Mouse (Mus musculus) inflammation-experienced regulatory T-cells, adult 6 months (primary cell): Measurements from ENCODE around the gene Add3. TPM values are rescaled to one million over a fixed set of nuclear protein-coding genes. Genes with fewer than 3 reads are reported as not detected.
"Not testable (repeated sequence)": the region's sequence is repeated elsewhere in the genome, so short reads cannot be mapped to it uniquely, and the experiment has no call there.

ENCODE experiments used
- ATAC-seq: one replicate; pipeline ENCODE4 v1.8.0; 2017
- polyA plus RNA-seq, 3 experiments: library from polyadenylated mRNA; unstranded; fragments of 100-300 nt; shearing (Covaris generic); gene quantifications; one replicate each; pipeline ENCODE4 v1.2.1; 2017

Gene Add3
- polyA plus RNA-seq, 3 experiments from 2014 or later, result 100 to 138 (median 112) TPM

DNA sequence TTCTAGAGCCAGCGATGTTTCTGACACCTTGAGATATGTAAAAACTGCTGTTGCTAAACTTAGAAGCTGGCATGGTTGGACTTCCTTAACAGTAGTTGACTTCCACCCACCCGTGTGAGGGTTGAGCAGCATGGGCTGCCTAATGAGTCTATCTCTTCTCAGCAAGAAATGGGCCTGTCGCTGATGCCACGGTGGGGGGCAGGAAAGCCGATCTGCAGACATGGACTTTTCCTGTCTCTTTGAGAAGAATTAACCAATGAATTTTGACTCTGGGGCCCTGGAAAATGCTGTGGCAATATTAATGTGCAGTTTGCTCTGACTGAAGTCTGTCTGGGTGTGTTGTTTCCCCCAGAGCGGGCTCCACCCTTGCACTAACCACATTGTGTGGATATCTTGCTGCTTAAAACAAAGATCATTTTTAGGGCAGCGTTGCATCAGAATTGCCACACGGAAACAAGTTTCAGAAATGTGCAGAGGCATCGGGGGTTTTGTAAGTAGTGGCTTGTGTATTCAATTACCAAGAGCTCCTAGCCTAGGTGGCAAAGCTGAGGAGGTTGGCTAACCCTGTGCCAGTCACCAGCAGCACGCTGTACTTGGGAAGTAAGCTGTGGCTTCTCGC, 53.8 kb downstream of the Add3 start:
- ATAC-seq, result peak; percentile 45

DNA sequence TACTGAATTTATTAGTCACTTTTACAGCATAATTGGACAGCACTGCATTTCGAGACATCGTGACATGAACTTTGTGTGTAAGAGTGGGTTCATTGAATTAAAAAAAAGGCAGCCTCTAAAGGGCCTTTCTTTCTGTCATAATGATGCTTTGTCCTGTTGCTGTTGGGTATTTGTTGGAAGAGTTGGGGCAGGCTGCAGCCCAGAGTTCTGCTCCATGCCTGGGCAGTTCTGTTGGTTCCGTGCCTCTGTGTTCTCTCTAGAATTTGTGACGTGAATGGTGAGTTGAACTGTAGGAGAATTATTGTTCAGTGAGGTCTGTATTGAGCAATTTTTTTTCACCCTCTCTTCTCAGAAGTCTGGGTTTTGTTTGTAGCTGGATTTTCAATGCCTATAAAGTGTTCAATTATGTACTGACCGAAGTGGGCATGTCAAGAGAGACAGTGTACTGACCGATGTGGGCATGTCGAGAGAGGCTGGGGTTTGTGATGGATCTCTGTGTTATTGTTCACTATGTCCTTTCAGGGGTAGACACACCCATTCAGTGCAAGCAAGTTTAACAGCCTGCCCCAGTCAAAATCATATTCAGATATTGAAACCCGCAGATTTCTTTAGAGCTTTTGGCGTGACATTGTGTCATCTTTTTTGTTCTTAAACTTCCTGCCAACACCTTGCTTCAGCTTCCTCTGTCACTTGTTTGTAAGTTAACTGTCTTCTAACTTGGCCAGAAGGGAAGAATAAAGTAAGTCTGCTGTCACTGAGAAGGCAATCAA, 54.7 kb downstream of the Add3 start:
- peak; percentile 28 for ATAC-seq

DNA sequence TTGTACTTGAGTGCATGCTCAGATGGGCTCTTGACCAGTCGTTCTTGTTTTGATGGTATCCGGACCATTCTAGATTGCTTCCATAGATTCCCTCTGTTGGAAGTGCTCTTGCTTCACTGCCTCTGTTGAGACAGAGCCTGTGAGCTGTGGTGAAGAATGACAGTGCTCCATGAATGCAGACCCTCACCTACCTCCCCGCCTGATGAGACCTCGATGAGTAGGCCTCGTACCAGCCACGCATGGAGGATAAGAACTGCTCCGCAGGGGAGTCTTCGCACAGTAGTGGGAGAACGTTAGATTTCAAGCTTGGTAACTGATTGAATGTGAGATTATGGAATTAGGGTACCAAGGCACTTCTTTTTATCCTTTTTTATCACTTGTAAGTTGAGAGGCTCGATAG, 56.7 kb downstream of the Add3 start:
- ATAC-seq, result no peak

DNA sequence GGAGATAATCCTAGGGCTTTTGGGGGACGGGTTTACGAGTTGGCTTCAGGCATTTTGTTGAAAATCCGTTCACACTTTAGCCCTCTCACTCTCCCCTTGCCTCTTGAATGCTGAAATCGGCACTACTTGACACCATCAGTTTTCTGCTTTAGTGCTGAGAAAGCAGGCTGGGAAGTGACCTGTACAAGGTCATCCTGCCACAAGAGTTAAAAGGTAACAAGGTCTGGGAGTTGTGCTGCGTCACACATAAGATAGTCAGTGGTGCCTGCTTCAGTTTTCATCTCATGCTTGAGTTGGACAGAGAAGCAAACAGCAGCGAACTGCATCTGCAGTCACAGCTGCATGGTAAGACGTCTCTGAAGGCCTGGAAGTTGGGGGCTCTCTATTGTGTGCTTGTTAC, 57.5 kb downstream of the Add3 start:
- no peak for ATAC-seq

DNA sequence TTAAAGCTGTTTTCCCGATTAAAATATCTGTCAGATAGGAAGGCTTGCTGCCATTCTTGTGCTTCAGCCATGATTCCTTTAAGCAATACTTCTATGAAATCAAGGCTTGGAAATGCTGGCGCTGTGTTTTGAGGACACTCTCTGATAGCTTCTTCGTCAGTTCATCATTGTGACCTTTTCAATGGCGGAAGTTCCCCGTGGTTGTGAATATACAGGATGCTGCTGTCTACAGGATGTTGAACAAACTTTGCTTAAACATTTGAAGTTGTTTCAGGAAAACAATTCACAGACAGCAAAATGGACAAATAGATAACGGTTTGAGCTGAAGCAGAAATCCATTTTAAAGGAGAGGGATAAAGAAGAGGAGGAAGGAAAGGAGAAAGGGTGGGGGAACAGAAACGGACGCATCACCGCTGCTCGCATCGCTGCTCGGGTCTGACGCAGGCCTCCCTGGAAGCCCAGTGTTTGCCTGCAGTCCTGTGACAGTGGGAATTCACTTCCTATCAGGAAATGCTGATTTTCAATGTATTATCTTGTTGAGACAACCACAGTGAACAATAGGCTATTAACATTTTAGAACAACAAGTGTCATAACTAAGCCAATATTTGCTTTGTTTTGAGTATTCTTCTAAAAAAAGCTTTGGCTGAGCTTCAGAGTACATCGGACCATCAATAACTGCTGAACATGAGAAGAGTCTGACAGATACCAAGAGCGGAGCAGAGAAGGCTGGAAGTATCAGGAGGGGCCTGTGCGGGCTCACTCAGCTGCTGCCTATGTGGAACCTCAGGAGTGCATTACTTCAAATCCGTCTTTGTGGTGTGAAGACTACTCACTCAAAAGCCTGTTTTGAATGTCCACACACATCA, 58.7 kb downstream of the Add3 start:
- peak; percentile 67 for ATAC-seq

DNA sequence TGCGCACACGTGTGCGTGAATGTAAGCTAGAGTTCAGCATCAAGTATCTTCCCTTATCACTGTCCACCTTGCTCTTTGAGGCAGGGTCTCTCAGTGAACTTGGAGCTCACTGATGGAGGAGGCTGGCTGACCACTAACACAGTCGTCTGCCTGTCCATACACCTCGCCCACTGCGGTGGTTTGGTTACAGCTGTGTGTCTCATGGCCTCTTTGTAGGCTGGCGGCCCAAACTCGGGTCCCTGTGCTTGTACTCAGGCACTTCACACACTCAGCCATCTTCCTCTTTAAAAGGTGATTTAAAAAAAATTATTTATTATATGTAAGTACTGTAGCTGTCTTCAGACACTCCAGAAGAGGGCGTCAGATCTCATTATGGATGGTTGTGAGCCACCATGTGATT, 59.5 kb downstream of the Add3 start:
- no peak for ATAC-seq

DNA sequence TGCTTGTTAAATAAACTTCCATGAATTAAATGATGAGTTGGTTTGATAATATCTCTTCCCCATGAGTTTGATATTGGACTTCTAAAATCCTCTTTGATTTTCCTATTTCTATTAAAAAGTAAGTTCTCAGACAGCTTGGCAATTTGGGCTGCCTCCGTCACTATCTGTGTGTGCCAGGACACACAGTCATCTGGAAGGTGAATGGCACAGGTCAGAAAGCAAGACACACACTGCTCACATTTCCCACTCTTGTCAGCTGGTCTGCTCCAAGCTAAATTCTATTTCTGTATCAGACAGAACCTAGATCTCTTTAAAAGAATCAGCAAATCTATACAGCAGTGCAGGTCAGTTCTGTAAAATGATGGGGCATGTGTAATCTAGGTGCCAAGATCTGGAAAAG, 61.9 kb downstream of the Add3 start:
- no peak for ATAC-seq

DNA sequence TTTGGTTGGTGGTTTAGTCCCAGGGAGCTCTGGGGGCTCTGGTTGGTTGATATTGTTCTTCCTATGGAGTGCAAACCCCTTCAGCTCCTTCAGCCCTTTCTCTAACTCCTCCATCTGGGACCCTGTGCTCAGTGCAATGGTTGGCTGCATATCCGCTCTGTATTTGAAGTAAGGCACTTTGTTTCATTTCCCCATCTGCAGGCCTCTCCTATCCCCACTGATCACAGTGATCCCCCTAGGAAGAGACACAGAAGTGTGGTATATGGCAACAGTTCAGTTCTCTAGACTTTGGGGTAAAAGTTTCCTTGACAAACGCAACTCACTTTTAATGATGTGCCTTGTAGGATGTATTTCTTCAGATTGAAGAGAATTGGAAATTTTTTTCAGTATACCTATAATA, 66.7 kb downstream of the Add3 start:
- no peak for ATAC-seq

DNA sequence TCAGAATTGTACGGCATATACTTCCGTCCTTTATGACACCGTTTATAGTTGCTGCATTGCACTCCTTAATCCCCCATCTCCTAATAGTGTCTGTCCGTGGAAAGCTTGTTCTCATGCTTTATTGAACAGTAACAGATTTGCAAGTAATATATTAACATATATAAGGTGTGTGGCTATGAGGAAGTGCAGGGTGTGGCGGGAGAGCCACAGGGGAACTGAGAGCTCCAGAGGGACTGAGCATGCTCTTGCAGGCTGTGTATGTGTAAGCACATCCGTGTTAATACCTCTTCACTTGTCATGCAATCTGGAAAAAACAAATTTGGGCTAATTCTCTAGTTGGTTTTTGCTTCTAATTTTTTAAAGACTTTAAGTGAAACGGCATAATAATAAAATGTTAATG, 68.6 kb downstream of the Add3 start:
- ATAC-seq, result no peak

DNA sequence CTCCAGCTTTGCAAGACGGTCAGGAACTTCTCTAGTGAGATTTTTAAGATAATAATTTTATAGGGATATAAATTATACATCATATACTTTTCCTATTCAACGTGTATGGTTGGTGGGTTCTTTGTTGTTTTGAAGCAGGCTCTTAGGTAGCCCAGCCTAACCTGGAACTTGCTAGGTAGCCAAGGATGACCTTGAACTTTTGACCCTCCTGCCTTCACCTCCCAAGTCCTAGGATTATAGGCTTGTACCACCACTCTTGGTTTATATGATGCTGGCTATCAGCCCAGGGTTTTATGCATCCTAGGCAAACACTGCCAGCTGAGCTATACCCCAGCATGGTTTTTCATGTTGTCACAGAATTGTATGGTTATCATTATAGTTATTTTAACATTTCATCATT, 70.0 kb downstream of the Add3 start:
- no peak for ATAC-seq

DNA sequence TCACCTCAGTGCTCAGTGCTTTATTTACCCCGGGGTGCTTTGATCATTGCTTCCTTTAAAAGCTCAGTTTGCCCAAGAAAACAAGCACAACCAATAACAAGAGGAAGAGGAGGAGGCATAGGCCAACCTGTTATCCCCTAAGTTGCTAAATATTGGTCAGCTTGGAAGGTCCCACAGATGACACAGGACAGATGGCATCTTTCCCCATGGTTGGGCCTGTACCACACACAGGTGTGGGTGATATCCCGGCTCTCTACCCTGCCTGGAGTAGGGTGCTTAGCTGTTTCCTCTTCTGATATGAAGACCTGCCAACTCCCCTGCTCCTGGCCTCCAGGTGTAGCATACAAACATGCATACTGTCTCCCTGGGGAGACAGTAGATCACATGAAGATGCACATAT, 75.1 kb downstream of the Add3 start:
- ATAC-seq, result no peak

DNA sequence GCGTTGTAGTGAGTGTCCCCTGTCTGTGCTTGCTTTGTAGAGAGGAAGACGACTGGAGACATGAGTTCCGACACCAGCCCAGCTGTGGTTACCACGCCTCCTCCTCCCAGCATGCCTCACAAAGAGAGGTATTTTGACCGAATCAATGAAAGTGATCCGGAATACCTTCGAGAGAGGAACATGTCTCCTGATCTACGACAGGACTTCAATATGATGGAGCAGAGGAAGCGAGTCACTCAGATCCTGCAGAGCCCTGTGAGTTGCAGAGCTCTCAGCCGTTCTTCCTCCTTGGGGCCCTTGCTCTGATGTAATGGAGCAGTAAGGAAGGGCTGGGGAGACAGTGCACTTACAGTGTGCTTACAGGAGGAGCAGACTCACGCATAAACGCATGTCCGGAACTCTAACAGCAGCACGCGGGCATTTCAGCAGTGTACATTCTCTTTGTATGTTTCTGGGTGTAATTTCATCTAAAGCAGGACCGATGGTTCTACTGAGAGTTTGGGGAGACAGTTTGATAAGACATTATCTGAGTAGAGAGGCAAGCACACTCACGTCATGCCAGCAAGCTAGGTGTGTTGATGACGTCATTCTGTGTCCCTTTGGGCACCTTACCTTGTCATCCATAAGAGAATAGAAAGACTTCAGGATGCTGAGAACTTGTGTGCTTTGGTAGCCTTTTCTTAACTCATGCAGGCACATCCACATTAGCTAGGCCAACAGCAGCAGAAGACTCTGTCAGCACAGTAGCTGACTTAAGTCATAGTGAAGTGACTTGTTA, 76.7 kb downstream of the Add3 start:
- ATAC-seq, result peak; percentile 65

DNA sequence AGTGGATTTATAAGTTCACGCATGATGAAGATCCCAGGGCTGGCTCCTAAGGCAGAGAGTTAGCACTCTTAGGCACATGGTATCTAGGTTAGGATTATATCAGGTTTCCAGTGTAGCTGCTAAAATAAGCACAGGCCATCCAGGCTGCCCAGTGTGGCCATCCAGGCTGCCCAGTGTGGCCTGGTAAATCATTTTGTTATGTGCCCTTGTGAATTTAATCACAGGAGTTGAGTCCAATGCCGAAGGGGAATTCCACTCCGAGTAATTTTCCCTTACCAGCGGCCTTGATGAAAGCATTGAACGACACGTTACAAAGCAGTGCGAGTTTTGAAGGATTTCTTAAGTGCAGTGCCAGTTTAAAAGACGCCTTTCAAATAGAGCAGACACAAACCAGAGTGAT, 77.6 kb downstream of the Add3 start:
- no peak for ATAC-seq

DNA sequence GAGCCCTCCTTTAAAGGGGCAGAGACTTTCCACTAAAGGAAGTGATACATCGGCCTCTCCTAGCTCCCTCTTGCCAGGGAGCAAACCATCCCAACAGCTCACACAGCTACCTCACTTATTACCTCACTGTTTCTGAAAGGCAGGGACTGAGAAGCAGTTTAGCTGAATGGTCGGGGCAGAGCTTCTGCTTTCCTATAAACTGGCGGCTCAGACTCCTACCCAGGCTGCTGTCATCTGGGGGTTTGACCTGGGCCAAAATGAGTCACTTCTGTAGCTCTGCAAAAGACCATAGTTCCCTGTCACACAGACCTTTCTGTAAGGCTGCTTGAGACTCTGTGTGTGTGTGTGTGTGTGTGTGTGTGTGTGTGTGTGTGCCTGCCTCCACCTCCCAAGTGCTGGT, 79.1 kb downstream of the Add3 start:
- ATAC-seq, result no peak

DNA sequence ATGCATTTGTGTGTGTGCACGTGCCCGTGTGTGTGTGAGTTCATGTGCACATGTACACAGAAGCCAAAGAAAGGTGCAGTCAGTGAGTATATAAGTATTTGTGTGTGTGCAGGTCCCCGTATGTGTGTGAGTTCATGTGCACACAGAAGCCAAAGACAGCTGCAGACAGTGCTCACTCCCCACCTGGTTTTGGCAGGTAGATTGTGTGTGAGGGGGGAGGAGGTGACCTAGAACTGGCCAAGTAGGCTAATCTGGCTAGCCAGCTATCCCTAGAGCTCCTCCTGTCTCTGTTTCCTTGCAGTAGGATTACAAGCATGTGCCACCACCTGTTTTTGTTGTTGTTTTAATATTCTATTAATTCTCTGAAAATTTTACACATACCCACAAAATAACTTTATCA, 80.9 kb downstream of the Add3 start:
- no peak for ATAC-seq

DNA sequence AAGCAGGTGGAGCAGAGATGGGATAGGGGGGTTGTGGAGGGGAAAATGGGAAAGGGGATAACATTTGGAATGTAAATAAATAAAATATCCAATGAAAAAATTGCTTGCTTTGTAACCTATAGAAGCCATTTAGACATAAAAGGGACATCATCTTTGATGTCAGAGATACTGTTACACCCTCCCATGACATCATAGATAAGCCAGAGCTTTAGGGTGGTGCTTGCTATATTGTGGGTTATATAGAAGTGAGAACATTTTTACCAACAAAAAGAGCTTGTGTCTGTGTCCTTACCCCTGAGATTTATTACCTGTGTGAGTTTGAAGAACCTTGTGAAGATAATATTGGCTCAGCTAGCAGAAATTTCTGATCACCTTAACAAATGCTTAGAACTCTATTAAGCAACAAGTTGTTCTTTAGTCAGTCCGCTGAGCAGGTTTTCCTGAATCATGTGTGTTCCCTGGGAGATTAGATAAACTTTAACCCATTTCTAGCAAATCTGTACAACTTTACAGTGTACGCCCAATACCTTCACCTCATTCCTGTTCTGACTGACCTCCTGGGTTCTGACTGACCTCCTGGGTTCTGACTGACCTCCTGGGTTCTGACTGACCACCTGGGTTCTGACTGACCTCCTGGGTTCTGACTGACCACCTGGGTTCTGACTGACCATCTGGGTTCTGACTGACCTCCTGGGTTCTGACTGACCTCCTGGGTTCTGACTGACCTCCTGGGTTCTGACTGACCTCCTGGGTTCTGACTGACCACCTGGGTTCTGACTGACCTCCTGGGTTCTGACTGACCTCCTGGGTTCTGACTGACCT, 85.2 kb downstream of the Add3 start:
- not testable (repeated sequence) for ATAC-seq

DNA sequence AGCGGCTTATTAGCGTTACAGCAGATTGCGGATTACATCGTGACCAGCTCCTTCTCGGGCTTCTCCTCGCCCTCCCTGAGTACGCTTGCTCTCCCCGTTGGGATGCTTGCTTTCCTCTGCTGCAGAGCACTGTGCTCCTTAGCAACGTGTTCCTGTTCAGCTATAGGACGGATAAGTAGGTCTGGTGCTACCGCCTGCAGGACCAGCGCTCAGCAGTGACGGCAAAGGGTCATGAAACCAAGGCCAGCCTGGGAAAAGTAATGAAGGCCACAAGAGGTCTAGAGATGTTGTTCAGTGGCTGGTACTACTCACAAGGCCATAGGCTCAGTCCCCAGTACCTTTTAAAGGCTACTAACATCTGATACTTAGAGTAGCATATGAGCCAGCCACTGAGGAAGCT, 86.4 kb downstream of the Add3 start:
- no peak for ATAC-seq

DNA sequence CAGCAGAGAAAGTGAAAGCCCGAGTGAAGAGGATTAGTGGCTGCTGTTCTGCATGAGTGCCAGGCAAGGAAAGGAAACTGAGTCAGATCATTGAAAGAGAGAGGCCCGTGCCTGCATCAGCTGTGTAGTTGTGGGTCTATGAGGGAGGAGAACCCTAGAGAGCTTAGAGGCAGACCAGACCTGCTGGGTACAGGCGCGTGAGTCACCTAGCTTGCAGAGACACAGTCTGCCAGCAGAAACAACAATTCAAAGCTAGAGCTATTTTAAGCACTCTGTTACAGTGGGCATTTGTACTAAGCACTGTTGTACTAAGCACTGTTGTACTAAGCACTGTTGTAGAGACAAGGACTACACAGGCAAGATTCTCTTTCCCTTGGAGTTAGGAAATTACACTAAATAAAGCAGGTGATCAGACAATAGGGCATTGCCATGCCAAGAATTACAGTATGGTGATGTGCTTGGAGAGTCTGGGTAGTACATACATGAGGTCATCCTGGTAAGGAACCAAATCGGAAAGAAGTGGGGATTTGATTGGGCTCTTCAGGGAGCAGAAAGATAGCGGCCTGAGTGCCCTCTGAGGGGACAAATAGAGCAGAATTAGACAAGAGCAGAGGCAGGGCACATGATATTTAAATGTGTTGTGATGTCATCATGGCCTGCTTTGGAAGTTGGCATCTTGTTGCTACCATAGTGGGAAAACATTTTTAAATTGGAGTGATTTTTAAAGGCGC, 88.0 kb downstream of the Add3 start:
- no peak for ATAC-seq

DNA sequence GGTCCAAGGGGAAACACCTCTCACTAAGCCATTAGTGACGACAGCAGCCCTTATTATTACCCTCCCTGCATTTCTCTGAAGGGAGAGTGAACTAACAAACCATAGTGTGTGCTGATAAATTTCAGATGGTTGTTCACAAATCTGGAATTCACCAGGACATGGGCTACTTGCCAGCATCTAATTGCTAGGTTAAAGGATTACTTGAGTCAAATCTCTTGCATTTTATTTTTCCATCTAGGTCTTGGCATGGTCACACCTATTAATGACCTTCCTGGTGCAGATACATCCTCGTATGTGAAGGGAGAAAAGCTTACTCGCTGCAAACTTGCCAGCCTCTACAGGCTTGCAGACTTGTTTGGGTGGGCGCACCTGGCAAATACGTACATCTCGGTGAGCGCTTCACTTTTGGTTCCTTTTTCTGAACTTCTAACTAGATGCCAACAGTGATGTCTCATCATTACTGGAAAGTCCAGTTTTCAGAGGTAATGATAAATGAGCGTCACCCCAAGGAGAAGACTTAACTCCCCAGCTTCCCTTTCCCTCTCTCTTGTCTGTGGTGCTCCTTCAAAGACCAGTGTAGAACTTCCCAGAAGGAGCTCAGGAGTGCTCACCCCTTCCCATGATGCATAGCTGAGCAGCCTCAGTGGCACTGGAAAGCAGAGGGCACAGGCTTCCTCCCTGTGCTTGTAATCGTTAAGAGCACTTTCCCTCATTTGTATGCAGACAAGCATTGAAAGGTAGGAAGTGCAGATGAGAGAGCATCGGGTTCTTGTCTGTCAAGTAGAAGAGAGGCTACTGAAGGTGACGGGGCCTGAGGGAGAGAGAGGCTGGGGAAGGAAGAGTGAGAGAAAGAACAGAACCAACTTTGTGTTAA, 90.9 kb downstream of the Add3 start:
- no peak for ATAC-seq

DNA sequence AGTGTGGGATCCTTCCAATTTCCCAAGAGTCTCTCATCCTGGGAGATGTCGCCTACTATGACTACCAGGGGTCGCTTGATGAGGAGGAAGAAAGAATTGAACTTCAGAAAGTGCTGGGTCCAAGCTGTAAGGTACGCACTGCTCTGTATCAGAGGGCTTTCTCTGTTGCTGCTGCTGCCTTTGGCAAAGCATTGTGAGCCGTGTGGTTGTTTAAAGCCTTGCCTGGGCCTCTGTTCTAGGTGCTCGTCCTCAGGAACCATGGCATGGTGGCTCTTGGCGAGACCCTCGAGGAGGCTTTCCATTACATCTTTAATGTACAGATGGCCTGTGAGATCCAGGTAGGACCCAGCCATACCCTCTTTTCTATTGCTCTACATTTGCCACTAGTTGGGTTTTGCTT, 93.3 kb downstream of the Add3 start:
- ATAC-seq, result no peak
